Mouse (Mus musculus): ENCODE measurements around the gene Alx1. TPM values are rescaled to one million over a fixed set of nuclear protein-coding genes. Genes with fewer than 3 reads are reported as not detected.

Alx1 gene
- polyA plus RNA-seq, 1 experiment, result not detected

- TF ChIP-seq CTCF (IDR thresholded peaks at IDR 0.05; ENCODE audit: insufficient read depth, low read depth, low read length) (no peak), POLR2A (IDR thresholded peaks at IDR 0.05; ENCODE audit: insufficient read depth, low read depth, low read length) (no peak)
- Histone ChIP-seq H3K4me1 (ENCODE audit: control insufficient read depth, insufficient read depth, low read length) (peaks cover 7% of the 10 kb centered on the region; the same call in 1 of the 2 replicates), H3K4me3 (ENCODE audit: insufficient read depth, low read depth, low read length) (no peak overlapping the region), H3K27ac (ENCODE audit: insufficient read depth, low read depth, low read length) (no peak overlapping the region)
- 2% methylated on average over 15 of the region's 15 CpGs for WGBS
Observed at GRCm38 (mm10) chr10:103027931-103028252, 2.1 kb downstream of the Alx1 start.

- Histone ChIP-seq H3K4me1 (ENCODE audit: control insufficient read depth, insufficient read depth, low read length) (peaks cover 7% of the 10 kb centered on the region; the same call in 1 of the 2 replicates), H3K4me3 (ENCODE audit: insufficient read depth, low read depth, low read length) (no peak overlapping the region), H3K27ac (ENCODE audit: insufficient read depth, low read depth, low read length) (no peak overlapping the region)
- TF ChIP-seq POLR2A (IDR thresholded peaks at IDR 0.05; ENCODE audit: insufficient read depth, low read depth, low read length) (no peak), CTCF (IDR thresholded peaks at IDR 0.05; ENCODE audit: insufficient read depth, low read depth, low read length) (no peak)
- WGBS, result 6% methylated on average over 20 of the region's 20 CpGs
Observed at GRCm38 (mm10) chr10:103027226-103027930, 2.6 kb downstream of the Alx1 start.

GRCm38 (mm10) chr10:103026636-103027225, 3.3 kb downstream of the Alx1 start:
- peaks cover 7% of the 10 kb centered on the region; the same call in 1 of the 2 replicates for H3K4me1 ChIP-seq (ENCODE audit: control insufficient read depth, insufficient read depth, low read length)
- no peak for TF ChIP-seq CTCF (IDR thresholded peaks at IDR 0.05; ENCODE audit: insufficient read depth, low read depth, low read length)
- no peak for TF ChIP-seq POLR2A (IDR thresholded peaks at IDR 0.05; ENCODE audit: insufficient read depth, low read depth, low read length)
- no peak overlapping the region for H3K27ac ChIP-seq (ENCODE audit: insufficient read depth, low read depth, low read length)
- no peak overlapping the region for H3K4me3 ChIP-seq (ENCODE audit: insufficient read depth, low read depth, low read length)
- 4% methylated on average over 17 of the region's 17 CpGs for WGBS

GRCm38 (mm10) chr10:103002556-103002955, 27.5 kb downstream of the Alx1 start:
- TF ChIP-seq CTCF (IDR thresholded peaks at IDR 0.05; ENCODE audit: insufficient read depth, low read depth, low read length), result no peak
- no peak for TF ChIP-seq POLR2A (IDR thresholded peaks at IDR 0.05; ENCODE audit: insufficient read depth, low read depth, low read length)
- Histone ChIP-seq H3K4me3 (ENCODE audit: insufficient read depth, low read depth, low read length) (no peak overlapping the region), H3K4me1 (ENCODE audit: control insufficient read depth, insufficient read depth, low read length) (no peaks in the 10 kb centered on the region), H3K27ac (ENCODE audit: insufficient read depth, low read depth, low read length) (no peak overlapping the region)
- 85% methylated on average over 2 of the region's 2 CpGs for WGBS

- no peaks in the 10 kb centered on the region for H3K4me1 ChIP-seq (ENCODE audit: control insufficient read depth, insufficient read depth, low read length)
- WGBS, result 54% methylated on average over 8 of the region's 8 CpGs
- H3K27ac ChIP-seq (ENCODE audit: insufficient read depth, low read depth, low read length), result no peak overlapping the region
- no peak for TF ChIP-seq CTCF (IDR thresholded peaks at IDR 0.05; ENCODE audit: insufficient read depth, low read depth, low read length)
- no peak for TF ChIP-seq POLR2A (IDR thresholded peaks at IDR 0.05; ENCODE audit: insufficient read depth, low read depth, low read length)
- H3K4me3 ChIP-seq (ENCODE audit: insufficient read depth, low read depth, low read length), result no peak overlapping the region
Observed at GRCm38 (mm10) chr10:103000902-103001301, 29.1 kb downstream of the Alx1 start.

- no peak overlapping the region for H3K27ac ChIP-seq (ENCODE audit: insufficient read depth, low read depth, low read length)
- H3K4me3 ChIP-seq (ENCODE audit: insufficient read depth, low read depth, low read length), result no peak overlapping the region
- TF ChIP-seq CTCF (IDR thresholded peaks at IDR 0.05; ENCODE audit: insufficient read depth, low read depth, low read length) (no peak), POLR2A (IDR thresholded peaks at IDR 0.05; ENCODE audit: insufficient read depth, low read depth, low read length) (no peak)
- no peaks in the 10 kb centered on the region for H3K4me1 ChIP-seq (ENCODE audit: control insufficient read depth, insufficient read depth, low read length)
Observed at GRCm38 (mm10) chr10:102999584-102999983, 30.4 kb downstream of the Alx1 start.

GRCm38 (mm10) chr10:102975106-102975505, 54.9 kb downstream of the Alx1 start:
- WGBS, result 90% methylated on average over 5 of the region's 5 CpGs
- Histone ChIP-seq H3K27ac (ENCODE audit: insufficient read depth, low read depth, low read length) (no peak overlapping the region), H3K4me3 (ENCODE audit: insufficient read depth, low read depth, low read length) (no peak overlapping the region), H3K4me1 (ENCODE audit: control insufficient read depth, insufficient read depth, low read length) (no peaks in the 10 kb centered on the region)
- TF ChIP-seq POLR2A (IDR thresholded peaks at IDR 0.05; ENCODE audit: insufficient read depth, low read depth, low read length) (no peak), CTCF (IDR thresholded peaks at IDR 0.05; ENCODE audit: insufficient read depth, low read depth, low read length) (no peak)

- TF ChIP-seq POLR2A (IDR thresholded peaks at IDR 0.05; ENCODE audit: insufficient read depth, low read depth, low read length) (no peak), CTCF (IDR thresholded peaks at IDR 0.05; ENCODE audit: insufficient read depth, low read depth, low read length) (no peak)
- WGBS, result 88% methylated on average over 2 of the region's 2 CpGs
- H3K4me1 ChIP-seq (ENCODE audit: control insufficient read depth, insufficient read depth, low read length), result no peaks in the 10 kb centered on the region
- no peak overlapping the region for H3K27ac ChIP-seq (ENCODE audit: insufficient read depth, low read depth, low read length)
- no peak overlapping the region for H3K4me3 ChIP-seq (ENCODE audit: insufficient read depth, low read depth, low read length)
Observed at GRCm38 (mm10) chr10:102959602-102960001, 70.4 kb downstream of the Alx1 start.

Other genes starting within 250 kb of the Alx1 start
- not detected in 2 replicates for gene Lrriq1, start 206.1 kb upstream of the Alx1 start, polyA plus RNA-seq (2012; ENCODE audit: insufficient read depth, insufficient read length, low replicate concordance, missing spikeins)

Measured in olfactory bulb, adult 2 months (tissue).